Mouse (Mus musculus) layer of hippocampus, adult 2 months (tissue): ENCODE results near the gene Cacnb2. TPM values are rescaled to one million over a fixed set of nuclear protein-coding genes. Genes with fewer than 3 reads are reported as not detected.
A peak's percentile ranks its signal among the peaks of the same experiment; 100 is the strongest.

Experiments
- DNase-seq, 2 experiments: peaks; one replicate each; pipeline ENCODE4 v3.0.0; 2022; ENCODE audit warnings: low spot score in 2 of 2
- H3K27ac ChIP-seq: fragments of 200-600 bp; 2 replicates; pipeline ENCODE4 v1.8.1; 2022
- H3K4me3 ChIP-seq: fragments of 200-600 bp; 2 replicates; pipeline ENCODE4 v1.8.1; 2022; ENCODE audit warnings: mild to moderate bottlenecking
- CTCF ChIP-seq: fragments of 200-600 bp; conservative IDR thresholded peaks from 2 replicates; pipeline ENCODE4 v1.8.1; 2022; ENCODE audit warnings: antibody characterized with exemption, mild to moderate bottlenecking, moderate library complexity
- total RNA-seq, 2 experiments: library from RNA; stranded (reverse); gene quantifications; 2 replicates each; pipeline ENCODE4 v1.2.3; 2021

Gene Cacnb2
- total RNA-seq, 2 experiments from 2014 or later = 90.1 to 98.7 TPM

DNA sequence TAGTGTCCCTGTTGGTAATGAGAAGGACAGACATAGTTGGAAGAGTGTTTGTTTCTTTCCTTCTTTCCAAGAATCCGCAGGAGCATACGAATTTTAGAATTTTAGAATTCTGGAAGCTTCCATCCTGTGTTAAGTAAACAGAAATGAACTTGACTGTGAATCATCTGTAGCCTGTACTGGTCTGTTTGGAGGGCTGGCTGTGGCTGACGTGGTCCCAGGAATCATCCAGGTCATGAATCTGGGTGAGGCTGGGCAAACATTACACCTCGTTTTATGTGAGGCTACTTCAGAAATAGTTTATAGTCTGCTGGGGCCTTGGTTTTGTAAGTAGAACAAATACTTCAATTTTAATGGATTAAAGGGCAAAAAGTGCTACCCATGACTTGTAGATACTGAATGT, 18.0 kb downstream of the Cacnb2 start:
- no peak for DNase-seq
- H3K27ac ChIP-seq = no peak overlapping the region
- no peak overlapping the region for H3K4me3 ChIP-seq
- no peak for TF ChIP-seq CTCF

DNA sequence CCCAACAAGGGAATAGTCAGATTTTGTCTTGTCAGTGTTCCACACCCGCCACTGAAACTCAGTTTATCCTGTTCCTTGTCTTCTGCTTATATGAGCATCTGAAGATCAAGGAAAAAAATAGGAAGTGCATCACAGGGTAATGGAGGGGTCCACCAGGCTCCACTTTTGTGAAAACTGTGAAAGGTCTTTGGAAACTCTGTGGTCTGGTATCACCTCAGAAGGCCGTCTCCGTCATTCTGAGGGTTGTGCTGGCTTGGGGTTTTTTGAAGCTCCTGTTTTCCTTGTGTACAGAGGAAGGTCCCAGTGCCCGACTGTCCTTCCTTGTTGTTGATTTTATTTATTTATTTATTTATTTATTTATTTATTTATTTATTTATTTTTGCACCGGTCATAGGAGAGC, 20.9 kb downstream of the Cacnb2 start:
- TF ChIP-seq CTCF = no peak
- no peak for DNase-seq
- no peak overlapping the region for H3K27ac ChIP-seq
- H3K4me3 ChIP-seq = no peak overlapping the region

DNA sequence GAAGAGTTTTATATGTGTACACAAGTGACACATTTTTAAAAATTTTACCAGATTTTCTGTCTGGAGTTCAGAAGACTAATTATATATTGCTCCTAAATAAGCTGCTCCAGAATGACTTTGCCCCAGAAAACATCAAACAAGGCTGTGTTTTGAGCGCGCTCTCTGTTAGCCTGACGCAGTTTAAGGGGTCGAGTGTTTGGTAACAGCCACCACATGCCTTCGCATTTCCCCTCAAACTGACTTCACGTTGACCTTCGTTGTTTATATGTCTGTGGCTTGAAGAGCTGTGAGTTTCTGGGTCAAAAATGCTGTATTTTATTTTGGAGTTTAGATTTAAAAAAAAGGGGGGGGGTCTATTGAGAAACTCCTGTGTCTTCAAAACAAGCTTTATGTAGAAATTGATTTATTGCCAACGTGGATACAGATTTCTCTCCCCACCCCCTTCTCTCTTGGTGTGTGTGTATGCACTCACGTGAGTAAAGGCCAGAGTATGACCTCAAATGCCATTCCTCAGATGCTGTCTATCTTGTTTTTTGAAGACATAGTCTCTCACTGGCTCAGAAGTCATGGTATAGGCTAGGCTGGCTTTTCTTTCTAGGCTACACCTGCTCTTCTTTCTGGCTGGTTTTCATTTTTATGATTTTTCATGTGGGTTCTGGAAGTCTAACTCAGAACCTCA, 27.1 kb downstream of the Cacnb2 start:
- no peak overlapping the region for H3K27ac ChIP-seq
- H3K4me3 ChIP-seq = no peak overlapping the region
- TF ChIP-seq CTCF = no peak
- DNase-seq = no peak

DNA sequence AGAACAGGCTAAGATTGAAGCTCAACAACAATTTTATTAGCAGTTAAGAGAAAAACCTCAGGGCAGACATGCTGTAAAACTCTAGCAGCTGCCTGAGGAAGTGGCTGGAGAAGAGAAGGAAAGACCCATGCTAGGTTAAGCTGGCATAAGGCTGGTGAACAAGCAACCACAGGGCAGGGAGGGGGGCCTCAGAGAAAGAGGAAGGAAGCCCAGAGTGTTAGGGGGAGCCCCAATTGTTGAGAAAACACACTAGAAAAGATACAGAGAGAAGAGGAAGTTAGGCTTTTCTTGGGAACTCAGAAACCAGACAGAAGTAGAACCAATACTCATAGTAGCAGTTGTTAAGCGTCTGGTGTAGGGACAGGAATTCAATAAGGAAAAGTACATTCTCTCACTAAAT, 28.7 kb downstream of the Cacnb2 start:
- no peak overlapping the region for H3K4me3 ChIP-seq
- no peak for TF ChIP-seq CTCF
- DNase-seq = no peak
- no peak overlapping the region for H3K27ac ChIP-seq

DNA sequence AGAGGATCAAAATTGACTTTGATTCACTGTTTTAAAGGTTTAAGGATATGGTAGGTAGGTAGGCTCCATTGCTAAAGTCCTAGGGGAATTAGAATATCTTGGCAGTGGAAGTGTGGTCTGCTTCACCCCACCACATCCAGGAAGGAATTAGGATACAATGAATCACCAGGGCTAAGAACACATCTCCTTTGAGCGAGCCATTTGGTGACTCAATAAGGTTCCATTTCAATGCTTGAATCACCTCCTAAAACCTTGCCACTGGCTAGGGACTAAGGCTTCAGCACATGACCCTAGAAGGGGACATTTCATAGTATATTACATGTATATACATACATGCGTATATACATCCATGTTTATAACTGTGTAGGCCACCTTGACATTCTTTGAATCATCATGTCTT, 30.3 kb downstream of the Cacnb2 start:
- DNase-seq = no peak
- H3K4me3 ChIP-seq = no peak overlapping the region
- no peak for TF ChIP-seq CTCF
- no peak overlapping the region for H3K27ac ChIP-seq

DNA sequence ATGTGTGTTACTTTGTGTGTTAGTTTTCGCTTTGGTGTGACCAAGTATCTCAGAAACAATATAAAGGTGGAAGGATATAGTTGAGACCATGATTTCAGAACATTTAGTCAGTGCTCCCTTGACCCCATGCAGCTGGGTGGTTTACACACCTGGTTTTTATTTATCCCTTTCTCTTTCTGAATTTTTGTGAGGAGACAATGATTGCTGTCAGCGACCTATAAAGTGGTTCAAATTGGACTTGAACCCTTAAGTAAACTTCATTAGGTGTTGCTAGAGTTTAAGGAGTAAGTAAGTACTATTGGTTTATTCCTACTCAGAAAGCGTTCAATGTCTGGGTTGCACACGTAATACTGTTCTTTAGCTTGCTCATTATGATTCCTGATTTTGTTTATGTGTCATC, 36.4 kb downstream of the Cacnb2 start:
- TF ChIP-seq CTCF = no peak
- no peak overlapping the region for H3K27ac ChIP-seq
- no peak for DNase-seq
- no peak overlapping the region for H3K4me3 ChIP-seq

DNA sequence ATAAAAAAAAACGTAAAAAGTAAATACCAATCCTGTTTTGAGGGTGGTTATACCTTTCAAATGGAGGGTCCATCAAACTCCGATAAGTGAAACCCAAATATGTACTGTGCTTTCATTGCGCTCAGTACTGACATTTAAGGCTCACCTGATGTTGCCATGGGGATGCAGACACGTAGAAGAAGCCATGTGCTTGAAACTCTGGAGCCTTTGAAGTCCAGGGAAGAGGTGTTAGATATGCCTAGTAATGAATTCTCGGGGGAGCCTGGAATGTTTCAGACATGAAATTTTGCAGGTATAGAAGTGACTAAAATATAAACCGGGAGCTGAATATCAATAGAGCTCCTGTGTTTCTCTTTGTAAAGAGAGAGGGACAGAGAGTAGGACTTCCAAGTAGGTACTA, 37.0 kb downstream of the Cacnb2 start:
- TF ChIP-seq CTCF = no peak
- no peak for DNase-seq
- H3K4me3 ChIP-seq = no peak overlapping the region
- 0 out of 2 replicates have a peak overlapping the region, but pooled peaks have one; percentile 56 for H3K27ac ChIP-seq

DNA sequence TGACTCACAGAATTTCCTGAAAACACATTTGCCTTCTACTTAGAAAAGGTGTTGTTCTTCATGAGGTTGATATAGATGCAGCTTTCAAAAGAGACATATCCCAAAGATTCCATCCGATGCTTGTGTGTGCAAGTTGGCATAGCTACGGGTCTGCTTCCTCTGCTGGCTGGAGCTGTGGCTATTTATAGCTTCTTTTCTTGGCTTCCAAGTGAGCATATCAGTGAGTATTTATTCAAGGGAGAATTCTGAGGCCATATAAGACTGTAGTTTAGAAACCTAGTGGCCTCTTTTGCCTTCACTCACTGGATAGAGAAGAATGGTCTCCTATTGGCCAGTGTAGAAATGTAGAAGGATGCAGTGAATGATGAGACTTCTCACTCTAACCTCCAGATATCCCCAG, 38.2 kb downstream of the Cacnb2 start:
- Histone ChIP-seq H3K27ac (peak overlapping the region; percentile 56; the same call in 1 of the 2 replicates), H3K4me3 (peak overlapping the region; percentile 15; the same call in 1 of the 2 replicates)
- no peak for TF ChIP-seq CTCF
- peak in 1 of 2 experiments; percentile 29 for DNase-seq

DNA sequence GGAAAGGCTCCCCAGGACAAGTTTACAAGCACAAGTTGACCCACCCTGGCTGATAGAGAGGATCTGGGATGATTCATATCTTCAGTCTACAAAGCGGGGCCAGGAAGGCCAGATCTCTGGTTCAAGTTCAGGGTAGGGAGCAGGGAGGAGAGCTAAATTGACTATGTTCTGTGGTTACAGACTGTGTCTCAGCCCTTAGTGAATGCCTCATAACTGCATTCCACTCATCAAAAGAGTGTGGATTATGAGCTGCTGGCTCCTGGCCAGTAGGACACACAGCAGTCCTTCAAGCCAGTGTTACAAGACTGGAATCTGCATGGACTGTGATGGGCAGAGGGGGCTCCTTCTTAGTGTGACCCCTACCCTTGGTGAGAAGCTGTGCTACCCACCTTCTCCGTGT, 48.4 kb downstream of the Cacnb2 start:
- H3K27ac ChIP-seq = peak overlapping the region; percentile 76; the same call in 1 of the 2 replicates
- no peak for DNase-seq
- H3K4me3 ChIP-seq = no peak overlapping the region
- no peak for TF ChIP-seq CTCF

DNA sequence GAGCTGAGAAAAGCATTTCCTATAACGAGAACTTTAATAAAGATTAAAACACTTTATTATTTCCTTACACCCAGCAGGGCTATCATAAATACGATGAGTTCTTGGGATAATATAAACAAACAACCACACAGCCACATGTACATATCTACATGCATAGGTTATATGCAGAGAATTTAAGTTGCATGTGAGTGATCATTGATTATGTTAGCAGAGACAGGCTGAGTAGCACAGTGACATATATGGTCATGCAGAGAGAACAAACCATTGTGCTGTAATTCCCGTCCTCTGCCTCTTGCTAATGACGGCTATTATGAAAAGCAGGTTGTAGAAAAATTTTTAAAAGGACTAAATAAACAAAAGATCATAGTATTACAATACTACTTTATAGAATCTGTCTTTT, 53.8 kb downstream of the Cacnb2 start:
- H3K27ac ChIP-seq = peak overlapping the region; percentile 75
- DNase-seq = no peak
- no peak for TF ChIP-seq CTCF
- no peak overlapping the region for H3K4me3 ChIP-seq

DNA sequence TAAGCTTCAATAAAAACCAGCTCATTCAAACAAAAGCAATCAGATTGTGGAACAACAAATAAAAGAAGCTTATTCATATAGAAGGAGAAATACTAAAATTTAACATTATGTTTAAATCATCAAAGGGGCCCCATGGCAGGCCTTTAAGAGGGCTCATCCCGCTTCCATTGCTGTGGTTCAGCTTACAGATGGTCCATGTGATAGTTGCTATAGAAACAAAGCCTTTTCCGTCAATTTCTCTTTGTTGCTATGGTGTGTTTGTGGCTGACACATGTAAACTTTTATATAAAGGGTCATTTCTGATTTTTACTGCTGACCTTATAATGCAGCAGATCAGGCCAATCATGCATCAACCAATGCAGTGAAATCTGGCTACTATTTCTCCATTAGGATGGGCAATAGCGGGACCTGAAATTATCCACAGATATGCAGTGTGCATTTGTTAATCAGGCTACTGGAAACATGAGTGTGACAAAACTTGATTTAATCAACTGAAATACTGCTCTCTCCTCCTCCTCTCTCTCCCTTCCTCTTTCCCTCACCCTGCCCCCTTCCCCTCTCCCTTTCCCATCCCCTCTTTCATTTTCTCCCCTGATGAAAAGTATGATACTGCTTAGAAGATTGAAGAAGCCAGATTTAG, 54.4 kb downstream of the Cacnb2 start:
- no peak for TF ChIP-seq CTCF
- peak in 1 of 2 experiments; percentile 27 for DNase-seq
- H3K27ac ChIP-seq = peak overlapping the region; percentile 75
- no peak overlapping the region for H3K4me3 ChIP-seq

DNA sequence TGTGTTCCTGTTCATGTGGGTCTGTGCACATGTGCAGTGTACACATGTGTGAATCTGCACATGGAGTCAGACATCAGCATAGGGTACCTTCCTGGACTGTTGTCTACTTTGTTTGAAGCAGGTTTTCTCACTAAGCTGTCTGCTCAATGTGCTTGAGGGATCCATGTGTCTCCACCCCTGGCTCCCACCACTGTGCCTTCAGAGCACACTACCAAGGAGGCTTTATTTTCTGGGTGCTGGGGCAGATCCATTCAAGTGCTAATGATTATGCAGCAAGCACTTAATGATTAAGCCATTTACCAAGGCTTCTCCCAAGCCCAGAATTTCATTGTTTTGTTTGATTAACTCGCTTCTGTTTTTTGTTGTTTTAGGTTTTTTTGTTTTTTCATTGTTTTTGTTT, 62.3 kb downstream of the Cacnb2 start:
- H3K27ac ChIP-seq = no peak overlapping the region
- no peak for DNase-seq
- TF ChIP-seq CTCF = no peak
- H3K4me3 ChIP-seq = no peak overlapping the region

DNA sequence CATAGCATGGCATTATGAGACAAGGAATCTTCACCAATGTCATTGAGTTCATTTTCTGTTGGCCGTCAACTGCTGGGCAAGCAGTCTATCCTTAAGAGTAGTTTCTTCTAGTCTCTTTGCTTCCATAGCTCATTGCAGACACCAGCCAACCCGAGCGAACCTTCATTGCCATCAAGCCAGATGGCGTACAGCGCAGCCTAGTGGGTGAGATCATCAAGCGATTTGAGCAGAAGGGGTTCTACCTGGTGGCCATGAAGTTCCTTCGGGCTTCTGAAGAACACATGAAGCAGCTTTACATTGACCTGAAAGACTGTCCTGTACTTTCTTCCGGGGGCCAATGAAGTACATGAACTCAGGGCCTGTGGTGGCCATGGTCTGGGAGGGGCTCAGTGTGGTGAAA, 69.2 kb downstream of the Cacnb2 start:
- no peak for TF ChIP-seq CTCF
- H3K27ac ChIP-seq = no peak overlapping the region
- DNase-seq = no peak
- H3K4me3 ChIP-seq = no peak overlapping the region
